Mouse (Mus musculus) intestine, postnatal 0 days (tissue): ENCODE data around the gene Ankrd33b. TPM values are rescaled to one million over a fixed set of nuclear protein-coding genes. Genes with fewer than 3 reads are reported as not detected.

ENCODE experiments used
- ATAC-seq: fragments of 200-750 bp; cut with Nextera tagmentation; 2 replicates; pipeline ENCODE4 v1.8.0; 2017; ENCODE audit warnings: mild to moderate bottlenecking, moderate TSS enrichment, moderate library complexity
- H3K27ac ChIP-seq: fragments of 300-500 bp; sonication (generic); 2 replicates; pipeline ENCODE4 v1.5.1; 2014; ENCODE audit warnings: mild to moderate bottlenecking, low read depth, low read length, moderate library complexity
- H3K27me3 ChIP-seq: fragments of 300-500 bp; sonication (generic); replicated peaks from 2 replicates; pipeline ENCODE4 v1.6.1; 2014; ENCODE audit warnings: low read length, mixed read lengths; ENCODE audit not compliant: control insufficient read depth, insufficient read depth
- H3K36me3 ChIP-seq: fragments of 300-500 bp; sonication (generic); 2 replicates; pipeline ENCODE4 v1.6.1; 2014; ENCODE audit warnings: mild to moderate bottlenecking, moderate library complexity; ENCODE audit not compliant: control insufficient read depth, insufficient read depth
- H3K4me1 ChIP-seq: fragments of 300-500 bp; sonication (generic); replicated peaks from 2 replicates; pipeline ENCODE4 v1.6.1; 2014; ENCODE audit warnings: antibody characterized with exemption, low read length, mixed read lengths; ENCODE audit not compliant: control insufficient read depth, insufficient read depth
- H3K4me2 ChIP-seq: fragments of 300-500 bp; sonication (generic); replicated peaks from 2 replicates; pipeline ENCODE4 v1.6.1; 2014; ENCODE audit warnings: low read depth, mild to moderate bottlenecking, moderate library complexity
- H3K4me3 ChIP-seq: fragments of 300-500 bp; sonication (generic); 2 replicates; pipeline ENCODE4 v1.5.1; 2014; ENCODE audit warnings: low read depth, low read length
- H3K9ac ChIP-seq: fragments of 300-500 bp; sonication (generic); 2 replicates; pipeline ENCODE4 v1.6.1; 2014; ENCODE audit warnings: mild to moderate bottlenecking, low read depth, low read length
- H3K9me3 ChIP-seq: fragments of 300-500 bp; sonication (generic); 2 replicates; pipeline ENCODE4 v1.6.1; 2016; ENCODE audit warnings: mixed run types; ENCODE audit not compliant: control insufficient read depth
- CTCF ChIP-seq: sonication (generic); IDR thresholded peaks from 2 replicates; pipeline ENCODE4 v1.5.1; 2016; ENCODE audit warnings: low read depth, mild to moderate bottlenecking, control low read depth, antibody characterized with exemption, moderate library complexity
- WGBS: fragments of 180-500 bp; shearing (Covaris S2); extraction: QIAGEN DNeasy Blood & Tissue Kit; methylation state at CpG from one replicate; pipeline ENCODE4 v1.1.7; 2014; 5-methylcytosine and 5-hydroxymethylcytosine counted together
- polyA plus RNA-seq: library from polyadenylated mRNA; unstranded; fragments of >200 nt; fragmentation: Nextera tagmentation; extraction: Ambion mirVana; gene quantifications from 2 replicates; pipeline ENCODE4 v1.2.1, GENCODE M21; 2015

The Ankrd33b gene
- polyA plus RNA-seq, 1 experiment from 2014 or later: 0.29 TPM

GRCm38 (mm10) chr15:31305181-31305580, 62.3 kb downstream of the Ankrd33b start:
- no peak for ATAC-seq
- 59% methylated on average over 6 of the region's 6 CpGs for WGBS
- Histone ChIP-seq H3K4me2 (no peak overlapping the region), H3K27me3 (0 out of 2 replicates have a peak, but pooled peaks cover 7% of the 10 kb centered on the region), H3K27ac (no peak overlapping the region), H3K9ac (no peak overlapping the region), H3K36me3 (no peaks in the 10 kb centered on the region), H3K4me1 (no peaks in the 10 kb centered on the region), H3K4me3 (no peak overlapping the region), H3K9me3 (no peaks in the 10 kb centered on the region)
- no peak for TF ChIP-seq CTCF

- WGBS: 76% methylated on average over 3 of the region's 3 CpGs
- TF ChIP-seq CTCF: no peak
Measured at GRCm38 (mm10) chr15:31304302-31304701, 63.2 kb downstream of the Ankrd33b start.

GRCm38 (mm10) chr15:31302293-31302990, 65.1 kb downstream of the Ankrd33b start:
- Histone ChIP-seq H3K9me3 (no peaks in the 10 kb centered on the region), H3K27me3 (peaks cover 9% of the 10 kb centered on the region; the same call in 1 of the 2 replicates), H3K9ac (no peak overlapping the region), H3K4me1 (no peaks in the 10 kb centered on the region), H3K27ac (no peak overlapping the region), H3K36me3 (no peaks in the 10 kb centered on the region), H3K4me2 (no peak overlapping the region), H3K4me3 (no peak overlapping the region)
- WGBS: 27% methylated on average over 12 of the region's 12 CpGs
- no peak for TF ChIP-seq CTCF
- ATAC-seq: no peak

More at GRCm38 (mm10) chr15:31304302-31304701, 63.2 kb downstream of the Ankrd33b start:
- Histone ChIP-seq H3K4me3 (no peak overlapping the region), H3K36me3 (no peaks in the 10 kb centered on the region), H3K27ac (no peak overlapping the region), H3K9me3 (no peaks in the 10 kb centered on the region), H3K9ac (no peak overlapping the region), H3K4me2 (no peak overlapping the region), H3K4me1 (no peaks in the 10 kb centered on the region), H3K27me3 (0 out of 2 replicates have a peak, but pooled peaks cover 7% of the 10 kb centered on the region)
- no peak for ATAC-seq

- H3K4me3 ChIP-seq: no peak overlapping the region
- no peak for TF ChIP-seq CTCF
- H3K9me3 ChIP-seq: no peaks in the 10 kb centered on the region
- WGBS: 64% methylated on average over 6 of the region's 6 CpGs
- H3K27me3 ChIP-seq: peaks cover 25% of the 10 kb centered on the region
- ATAC-seq: no peak
- no peaks in the 10 kb centered on the region for H3K4me1 ChIP-seq
- no peaks in the 10 kb centered on the region for H3K36me3 ChIP-seq
- no peak overlapping the region for H3K27ac ChIP-seq
- no peak overlapping the region for H3K4me2 ChIP-seq
- H3K9ac ChIP-seq: no peak overlapping the region
Measured at GRCm38 (mm10) chr15:31299258-31299917, 68.1 kb downstream of the Ankrd33b start.

- H3K9ac ChIP-seq: no peak overlapping the region
- WGBS: 36% methylated on average over 13 of the region's 13 CpGs
- H3K36me3 ChIP-seq: no peaks in the 10 kb centered on the region
- H3K27me3 ChIP-seq: peaks cover 20% of the 10 kb centered on the region
- H3K27ac ChIP-seq: no peak overlapping the region
- no peaks in the 10 kb centered on the region for H3K4me1 ChIP-seq
- no peak for ATAC-seq
- no peaks in the 10 kb centered on the region for H3K9me3 ChIP-seq
- TF ChIP-seq CTCF: no peak
- H3K4me2 ChIP-seq: no peak overlapping the region
- no peak overlapping the region; the same call in 1 of the 2 replicates for H3K4me3 ChIP-seq
Measured at GRCm38 (mm10) chr15:31297777-31298137, 69.8 kb downstream of the Ankrd33b start.

- no peak for ATAC-seq
- Histone ChIP-seq H3K4me1 (no peaks in the 10 kb centered on the region), H3K9me3 (no peaks in the 10 kb centered on the region), H3K9ac (no peak overlapping the region), H3K27me3 (peaks cover 20% of the 10 kb centered on the region), H3K27ac (no peak overlapping the region), H3K36me3 (no peaks in the 10 kb centered on the region), H3K4me2 (no peak overlapping the region), H3K4me3 (no peak overlapping the region; the same call in 1 of the 2 replicates)
- WGBS: 24% methylated on average over 40 of the region's 40 CpGs
- no peak for TF ChIP-seq CTCF
Measured at GRCm38 (mm10) chr15:31296882-31297776, 70.4 kb downstream of the Ankrd33b start.
